Mouse (Mus musculus) thymus, adult 18-20 months (tissue): ENCODE measurements around the gene Xpr1.

Experiments used
- DNase-seq, 2 experiments: peaks; one replicate each; pipeline ENCODE4 v3.0.0; 2022; ENCODE audit warnings: mixed read lengths in 2 of 2

Gene Xpr1

DNA sequence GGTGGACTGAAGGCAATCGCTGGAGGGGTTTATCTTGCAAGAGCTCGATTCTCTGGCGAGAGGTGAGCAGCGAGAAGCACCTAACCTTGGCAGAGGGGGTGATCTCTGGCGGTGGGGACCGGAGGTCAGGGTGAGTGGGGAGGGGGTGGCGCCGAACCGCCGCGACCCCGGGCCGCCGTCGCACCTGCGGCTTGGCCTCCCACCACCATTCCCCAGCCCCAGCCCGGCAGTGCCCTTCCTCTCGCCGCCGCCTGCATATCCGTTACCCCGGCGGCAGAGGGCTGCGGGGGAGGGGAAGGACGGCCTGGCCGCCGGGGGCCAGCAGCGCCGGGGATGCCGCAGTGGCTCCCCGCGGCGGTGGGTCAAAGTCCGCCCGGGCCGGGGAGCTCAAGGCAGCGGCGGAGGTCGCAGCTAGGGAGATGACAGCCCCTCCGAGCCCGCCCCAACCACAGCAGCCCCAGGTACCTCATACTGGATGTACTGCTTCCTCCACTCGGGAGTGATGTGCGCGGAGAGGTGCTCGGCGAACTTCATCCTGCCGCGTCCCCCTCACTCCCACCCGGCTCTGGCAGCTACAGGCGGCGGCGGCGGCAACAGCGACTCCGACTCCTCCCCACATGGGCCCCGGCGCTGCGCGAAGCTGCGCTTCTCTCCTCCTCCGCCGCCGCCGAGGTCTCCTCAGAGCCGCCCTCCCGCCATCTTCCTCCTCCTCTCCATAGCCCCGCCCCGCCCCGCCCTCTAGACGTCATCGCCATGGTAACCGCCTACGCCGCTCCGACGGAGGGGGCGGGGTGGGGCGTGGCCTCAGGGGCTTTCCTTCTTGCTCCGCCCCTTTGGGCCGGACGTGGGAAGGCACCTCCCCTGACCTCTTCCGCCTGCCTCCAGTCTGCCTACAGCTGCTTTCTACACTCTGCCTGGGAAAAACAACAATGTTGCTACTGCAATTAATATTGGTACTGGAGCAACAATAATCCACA is at the start of gene Xpr1:
Gene Xpr1, minus strand, starts transcription at position 715 of the 977 bp plus-strand sequence.
- peak; percentile 89 for DNase-seq

DNA sequence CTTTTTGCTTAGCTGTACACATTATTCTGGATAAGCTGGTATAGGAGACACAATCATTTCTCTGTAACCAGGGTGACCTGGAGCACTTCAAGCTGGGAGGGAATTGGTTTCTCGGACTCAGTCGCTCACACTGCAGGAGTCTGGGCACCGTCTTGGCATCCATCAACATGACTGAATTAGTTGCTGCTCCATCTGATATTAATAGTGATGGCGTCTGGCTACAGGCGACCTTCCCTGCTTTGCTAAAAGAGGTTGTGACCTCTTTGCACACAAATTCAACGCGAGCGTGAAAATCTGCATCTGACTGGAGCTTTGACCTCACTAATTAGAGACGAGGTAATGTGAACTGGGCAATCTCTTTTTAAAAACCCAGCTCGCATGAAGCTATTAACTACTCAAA is 46.2 kb upstream of the Xpr1 start:
- DNase-seq, result no peak

DNA sequence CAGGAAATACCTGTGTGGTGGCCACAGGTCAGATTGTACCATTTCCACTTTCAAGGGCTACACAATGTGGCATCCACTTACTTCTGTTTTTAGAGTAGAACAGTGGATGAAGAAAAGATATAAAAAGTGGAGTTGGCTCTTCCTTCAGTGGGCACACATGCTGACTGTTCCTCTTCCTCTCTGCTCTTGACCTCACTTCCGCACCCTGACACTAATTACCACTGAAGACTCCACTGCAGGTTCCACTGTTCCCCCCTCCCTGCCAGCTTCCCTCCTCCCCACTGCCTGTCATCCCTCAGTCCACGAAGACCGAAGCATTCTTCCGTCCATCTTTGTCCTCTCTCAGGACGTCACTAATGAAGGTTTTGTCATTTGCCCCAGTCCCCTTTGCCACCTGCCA is 45.4 kb upstream of the Xpr1 start:
- no peak for DNase-seq

DNA sequence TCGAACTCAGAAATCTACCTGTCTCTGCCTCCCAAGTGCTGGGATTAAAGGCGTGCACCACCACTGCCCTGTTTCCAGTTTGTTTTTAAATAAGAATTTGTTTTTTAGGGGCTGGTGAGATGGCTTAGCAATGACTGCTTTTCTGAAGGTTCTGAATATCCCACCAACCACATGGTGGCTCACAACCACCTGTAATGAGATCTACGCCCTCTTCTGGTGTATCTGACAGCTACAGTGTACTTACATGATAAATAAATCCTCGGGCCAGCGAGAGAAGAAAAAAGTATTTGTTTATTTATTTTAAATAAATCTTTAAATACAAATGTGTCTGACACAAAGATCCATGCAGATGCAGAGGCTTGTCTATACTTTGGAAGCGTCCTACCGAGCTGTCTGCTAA is 40.3 kb upstream of the Xpr1 start:
- no peak for DNase-seq

DNA sequence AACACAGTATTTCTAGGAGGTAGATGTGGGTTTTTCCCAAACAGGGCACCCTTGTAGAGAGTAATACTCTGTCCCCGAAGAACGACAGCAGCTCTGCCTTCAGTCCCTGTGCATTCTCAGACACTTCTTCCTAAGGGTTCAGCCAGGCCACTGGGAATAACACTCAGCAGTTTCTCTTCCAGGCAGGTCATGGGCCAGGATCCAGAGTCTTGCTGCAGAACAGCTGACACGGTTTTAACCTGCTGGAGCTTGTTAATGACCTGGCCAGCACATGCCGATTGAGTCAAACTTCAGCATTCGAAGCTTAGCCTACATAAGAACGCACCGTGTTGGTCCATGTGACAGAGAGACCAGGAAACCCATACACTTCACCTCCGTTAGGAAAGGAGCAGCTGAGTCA is 36.0 kb upstream of the Xpr1 start:
- no peak for DNase-seq

DNA sequence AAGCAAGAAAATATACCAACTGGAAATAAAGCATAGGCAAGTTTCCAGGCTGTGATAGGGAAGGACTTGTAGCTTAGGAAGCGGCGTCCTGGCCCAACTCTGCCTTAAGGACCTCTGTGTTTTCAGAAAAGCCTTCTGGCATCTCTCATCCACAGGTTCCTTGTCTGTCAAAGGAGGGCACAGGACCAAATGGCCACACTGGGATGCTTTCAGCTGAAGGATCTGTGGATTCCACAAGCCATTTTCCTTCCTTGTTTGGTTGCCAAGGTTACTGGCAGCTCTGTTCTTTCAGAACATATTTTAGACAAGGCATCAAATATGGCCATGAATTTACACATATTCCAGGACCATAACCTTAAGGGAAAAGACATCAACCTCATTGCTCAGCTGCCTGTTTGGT is 31.7 kb upstream of the Xpr1 start:
- no peak for DNase-seq

DNA sequence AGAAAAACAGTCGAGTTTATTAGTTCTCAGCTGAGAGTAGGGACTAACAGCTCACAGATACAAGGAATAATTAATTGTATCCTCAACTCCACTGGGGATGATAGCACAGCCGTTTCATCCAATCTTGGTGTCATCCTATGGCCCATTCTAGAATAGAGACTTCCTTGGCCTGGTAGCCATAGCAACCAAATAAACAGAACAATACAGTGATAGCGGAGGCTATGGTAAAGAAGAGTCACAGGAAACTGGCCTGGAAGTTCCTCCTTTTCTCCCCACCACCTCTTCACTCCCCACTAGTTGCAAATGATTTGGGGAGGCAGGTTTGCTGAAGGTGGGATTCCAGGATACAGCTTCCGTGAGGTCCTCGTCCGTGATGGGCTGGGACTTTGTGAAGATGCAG is 30.1 kb upstream of the Xpr1 start:
- no peak for DNase-seq

DNA sequence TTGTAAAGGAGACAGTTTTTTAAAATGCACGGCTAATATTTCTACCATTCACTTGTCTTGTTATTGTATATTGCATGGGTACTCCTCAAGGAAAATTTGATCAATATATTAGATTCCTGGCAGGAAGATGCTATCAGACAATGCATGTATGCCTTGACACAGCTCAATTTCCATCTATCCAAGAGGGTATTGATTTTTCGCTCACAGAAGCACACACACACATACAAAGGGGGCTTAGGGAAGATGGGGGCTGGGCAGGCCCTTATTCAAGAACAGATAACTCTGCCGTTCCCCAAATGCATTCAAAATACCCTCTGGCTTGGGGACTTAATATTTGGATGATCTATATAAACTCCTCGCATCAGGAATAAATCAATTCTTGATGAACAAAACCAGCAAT is 25.9 kb upstream of the Xpr1 start:
- no peak for DNase-seq

DNA sequence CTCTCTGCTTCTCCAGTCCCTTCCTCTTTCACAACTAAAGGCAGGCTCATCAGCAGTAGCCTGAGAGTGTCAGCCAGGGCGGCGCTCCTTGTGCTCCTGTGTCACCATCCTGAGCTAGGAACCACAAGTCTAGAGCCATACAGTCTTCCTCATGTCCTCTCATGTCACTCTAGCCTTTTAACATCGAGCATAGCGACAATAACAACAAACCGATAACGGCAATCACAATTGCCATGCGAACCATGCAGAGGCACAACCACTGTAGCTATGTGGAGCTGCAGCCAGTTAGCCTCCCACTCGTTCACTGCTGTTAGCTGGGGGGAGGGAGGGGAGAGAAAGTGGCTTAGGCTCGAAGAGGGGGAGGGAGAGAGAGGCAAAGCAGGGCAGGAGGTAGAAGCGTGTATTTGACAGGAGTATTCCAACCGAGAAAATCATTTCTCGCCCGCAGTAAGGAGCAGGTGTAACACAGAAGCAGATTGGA is 25.3 kb upstream of the Xpr1 start:
- no peak for DNase-seq

DNA sequence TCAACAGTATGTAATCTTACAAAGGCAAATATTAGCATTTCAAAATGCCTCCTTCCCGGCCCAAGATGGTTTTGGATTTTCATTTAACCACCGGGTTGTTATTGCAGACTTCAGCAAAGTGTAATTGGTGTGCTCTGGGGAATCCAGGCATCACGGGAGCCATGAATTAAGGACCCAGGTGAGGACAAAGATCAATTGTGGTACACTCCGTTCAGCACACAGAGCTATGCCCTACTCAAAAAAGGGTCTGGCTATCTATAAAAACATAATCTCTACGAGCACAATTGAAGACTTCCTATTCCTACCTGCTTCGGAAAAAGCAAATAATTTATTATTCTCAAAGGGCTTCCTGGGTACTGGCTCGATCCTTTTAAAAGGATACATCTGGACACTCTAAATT is 22.3 kb upstream of the Xpr1 start:
- DNase-seq, result no peak

DNA sequence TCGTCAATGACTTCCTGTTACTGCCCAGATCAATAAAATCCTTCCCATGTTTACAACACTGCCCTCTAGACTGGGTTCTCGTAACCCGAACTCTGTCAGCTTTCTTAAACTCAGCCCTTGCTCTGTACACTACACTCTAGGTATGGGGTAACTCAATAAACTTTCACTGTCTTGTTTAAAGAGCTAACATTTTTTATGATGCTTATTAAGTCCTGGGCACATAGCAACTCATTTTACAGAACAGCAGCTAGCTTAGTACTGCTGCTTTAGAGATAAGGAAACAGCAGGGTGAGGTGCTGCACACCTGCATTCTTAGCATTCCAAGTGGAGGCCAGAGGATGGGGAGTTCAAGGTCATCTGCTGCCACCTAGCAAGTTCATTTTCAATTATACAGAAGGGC is 21.3 kb upstream of the Xpr1 start:
- DNase-seq, result no peak

DNA sequence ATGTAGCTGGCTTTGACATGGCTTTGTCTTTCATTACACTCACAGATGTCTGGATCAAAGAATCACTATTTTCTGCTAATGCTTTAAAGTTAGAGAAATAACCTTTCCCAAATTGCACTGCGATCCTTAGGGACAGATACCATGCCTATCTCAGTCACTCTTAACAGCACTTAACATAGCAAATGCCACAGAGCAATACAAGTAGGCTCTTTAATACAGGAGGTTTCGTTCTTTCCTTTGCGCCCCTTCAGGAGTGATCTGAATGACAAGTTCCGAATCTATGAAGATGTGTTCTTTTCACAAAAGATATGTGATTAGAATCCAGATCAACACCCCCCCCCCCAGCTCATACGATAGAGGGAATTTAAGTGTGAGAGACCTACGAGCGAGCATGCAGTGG is 12.1 kb upstream of the Xpr1 start:
- DNase-seq, result no peak

DNA sequence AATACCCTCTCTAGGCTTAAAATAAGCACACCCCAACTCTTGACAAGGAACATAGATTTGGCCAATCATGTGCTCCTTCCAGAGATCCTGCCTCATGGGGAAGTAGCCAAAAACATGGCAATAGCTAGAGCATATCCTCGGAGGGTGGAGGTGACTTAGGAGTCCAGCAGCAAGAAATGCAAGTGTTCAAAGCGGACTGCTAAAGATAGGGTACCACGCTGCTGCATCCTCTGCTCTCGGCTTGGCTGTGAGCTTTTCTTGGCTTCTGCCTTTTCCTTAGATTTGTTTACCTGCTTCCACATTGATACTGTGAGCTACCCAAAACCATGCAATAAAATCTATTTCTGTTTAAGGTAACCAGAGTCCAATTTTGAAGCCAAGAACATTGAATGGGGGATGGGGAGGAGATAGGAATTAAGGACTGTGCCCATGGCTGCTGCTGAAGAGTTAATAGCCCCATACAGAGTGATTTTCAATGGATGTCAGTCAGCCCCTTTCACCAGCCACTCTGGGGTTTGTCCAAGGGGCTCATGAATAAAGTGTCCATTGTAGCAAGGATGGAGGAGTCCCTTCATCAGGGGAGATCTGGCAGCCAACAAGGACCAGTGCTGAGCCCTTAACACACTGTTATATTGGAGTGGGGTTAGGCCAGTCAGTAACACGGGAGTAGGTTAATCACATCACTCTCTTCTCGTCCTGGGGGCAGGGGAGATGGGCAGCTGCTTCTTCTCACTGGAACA is 10.1 kb upstream of the Xpr1 start:
- no peak for DNase-seq

DNA sequence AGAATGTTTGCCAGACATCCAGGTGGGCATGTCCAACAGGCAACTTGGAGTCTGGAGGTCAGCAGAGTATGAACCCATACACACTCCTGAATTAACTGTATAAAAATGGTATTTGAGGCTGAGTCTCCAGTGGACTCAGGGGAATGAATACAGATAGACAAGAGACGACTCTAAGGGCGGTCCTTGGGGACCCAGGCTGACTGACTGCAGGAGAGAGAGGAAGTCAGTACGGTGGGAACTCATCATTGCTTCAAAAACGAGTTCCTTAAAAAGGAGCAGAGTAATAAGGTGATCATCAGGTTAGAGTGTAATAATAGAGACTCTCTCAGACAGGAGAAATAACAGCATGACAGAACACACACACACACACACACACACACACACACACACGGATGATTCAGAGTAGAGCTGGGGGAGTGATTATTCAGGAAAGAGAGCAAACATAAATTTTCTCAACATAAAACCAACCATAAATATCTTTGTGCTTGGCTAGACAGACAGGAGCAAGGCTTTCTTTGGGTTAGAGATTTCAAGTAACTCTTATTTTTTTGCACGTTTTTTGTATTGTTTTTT is 8.6 kb upstream of the Xpr1 start:
- no peak for DNase-seq

DNA sequence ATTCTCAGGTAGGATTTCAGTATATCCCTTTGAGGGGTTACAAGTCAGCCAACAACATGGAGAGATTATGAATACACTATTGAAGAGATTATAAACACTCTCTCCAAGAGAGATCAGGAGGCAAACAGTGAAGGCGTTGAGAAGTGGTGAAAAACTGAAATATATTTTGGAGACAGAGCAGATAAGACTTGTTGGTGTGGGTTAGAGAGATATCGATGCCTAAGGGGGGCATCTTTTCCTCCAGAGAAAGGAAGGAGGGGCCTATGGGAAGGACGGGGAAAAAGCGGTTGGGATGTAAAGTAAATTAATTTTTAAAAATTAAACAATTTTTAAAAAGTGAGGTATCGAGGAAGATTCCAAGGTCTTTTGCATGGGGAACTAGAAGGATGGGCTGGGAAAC is 8.1 kb upstream of the Xpr1 start:
- DNase-seq, result no peak

DNA sequence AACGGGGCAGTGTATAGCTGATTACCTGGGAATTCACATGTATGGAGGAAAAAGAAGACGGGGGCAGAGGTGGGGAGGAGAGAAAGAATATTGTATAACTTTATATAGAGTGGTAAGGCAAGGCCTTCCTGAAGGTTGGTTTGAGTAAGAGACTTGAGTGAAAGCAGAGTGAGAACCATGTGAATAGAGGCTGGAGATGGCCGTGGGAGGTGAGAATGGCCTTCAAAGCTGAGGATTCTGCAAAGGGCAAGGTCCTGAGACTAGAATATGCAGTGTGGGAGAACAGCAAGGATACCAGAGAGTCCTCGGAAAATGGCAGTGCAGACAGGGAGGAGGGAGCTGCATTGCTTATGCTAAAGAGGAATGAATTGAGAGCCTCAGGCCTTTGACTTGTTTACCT is 6.6 kb upstream of the Xpr1 start:
- no peak for DNase-seq

DNA sequence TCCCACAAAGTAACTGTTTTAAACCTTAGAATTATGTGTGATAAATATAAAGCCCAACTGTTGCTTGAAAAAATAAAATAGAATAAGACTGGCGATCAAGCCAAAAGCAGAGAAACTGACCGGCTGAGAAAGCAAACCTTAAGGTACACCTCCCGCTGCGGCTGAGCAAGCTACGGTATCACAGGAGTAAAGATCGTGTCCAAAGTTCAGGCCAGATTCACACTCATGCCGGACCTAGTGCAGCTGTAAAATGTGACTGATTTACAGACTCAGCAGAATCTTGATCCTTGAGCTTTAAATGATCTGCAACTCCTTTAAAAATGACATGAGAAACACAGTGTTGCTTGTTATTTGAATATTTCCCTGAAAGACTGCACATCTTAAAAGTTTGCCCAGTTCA is 4.8 kb upstream of the Xpr1 start:
- DNase-seq, result no peak

DNA sequence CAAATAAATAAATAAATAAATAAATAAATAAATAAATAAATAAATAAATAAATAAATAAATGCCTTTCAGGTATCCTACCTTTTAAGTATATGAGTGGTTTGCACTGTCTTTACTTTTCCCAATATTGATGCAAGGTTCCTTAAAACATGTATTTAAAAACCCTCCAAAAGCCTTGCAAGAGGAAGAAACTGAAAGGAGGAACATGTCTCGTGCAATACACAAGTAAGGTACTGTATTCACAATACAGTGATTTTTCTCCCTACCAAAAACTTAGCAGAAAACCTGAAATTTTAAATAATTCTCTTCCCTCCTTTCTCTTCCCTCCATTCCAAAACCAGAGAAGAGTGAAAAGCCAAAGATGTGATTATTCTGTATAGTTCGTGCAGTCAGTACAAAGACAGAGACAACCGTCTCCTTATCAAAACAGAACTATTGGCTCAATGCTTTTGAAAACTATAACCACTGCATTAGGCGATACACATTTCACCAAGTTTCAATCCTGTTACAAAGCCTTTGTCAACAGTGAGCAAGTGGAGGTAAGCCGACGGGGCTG is 991 bp downstream of the Xpr1 start:
- DNase-seq, result no peak

DNA sequence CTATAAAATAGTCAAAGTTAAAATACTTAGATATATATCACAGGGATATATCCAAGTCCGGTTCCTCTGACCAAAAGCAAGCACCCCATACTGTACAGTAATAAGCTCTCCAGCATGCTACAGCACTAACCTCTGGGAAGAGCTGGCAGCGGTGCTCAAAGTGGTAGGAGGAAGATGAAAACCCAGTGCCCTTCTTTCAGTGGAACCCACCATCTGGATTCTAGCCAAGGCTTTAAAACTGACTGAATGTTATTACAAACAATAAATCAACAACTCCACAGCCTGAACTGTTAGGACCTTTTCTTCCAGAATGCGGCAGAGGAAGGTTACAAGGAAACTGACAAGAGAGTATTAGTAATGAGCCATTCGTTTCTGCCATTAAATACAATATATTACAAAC is 1.8 kb downstream of the Xpr1 start:
- no peak for DNase-seq

DNA sequence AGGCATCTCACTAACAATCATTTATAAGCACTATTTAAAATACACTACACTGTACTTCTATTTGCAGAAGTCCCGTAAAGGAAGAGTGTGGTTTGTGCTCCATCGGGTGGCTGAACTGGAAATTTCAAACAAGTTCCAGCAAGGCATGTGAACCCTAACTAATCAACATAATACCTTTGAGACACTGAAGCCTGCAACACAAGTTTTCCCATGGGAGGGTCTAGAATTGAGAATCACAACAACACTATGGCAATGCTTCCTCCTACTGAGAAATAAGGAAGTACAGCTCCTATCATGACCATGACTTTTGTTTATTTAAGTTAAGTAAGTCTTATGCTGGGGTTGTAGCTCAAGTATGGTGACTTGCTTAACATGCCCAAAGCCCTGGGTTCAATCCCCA is 4.5 kb downstream of the Xpr1 start:
- DNase-seq, result no peak

DNA sequence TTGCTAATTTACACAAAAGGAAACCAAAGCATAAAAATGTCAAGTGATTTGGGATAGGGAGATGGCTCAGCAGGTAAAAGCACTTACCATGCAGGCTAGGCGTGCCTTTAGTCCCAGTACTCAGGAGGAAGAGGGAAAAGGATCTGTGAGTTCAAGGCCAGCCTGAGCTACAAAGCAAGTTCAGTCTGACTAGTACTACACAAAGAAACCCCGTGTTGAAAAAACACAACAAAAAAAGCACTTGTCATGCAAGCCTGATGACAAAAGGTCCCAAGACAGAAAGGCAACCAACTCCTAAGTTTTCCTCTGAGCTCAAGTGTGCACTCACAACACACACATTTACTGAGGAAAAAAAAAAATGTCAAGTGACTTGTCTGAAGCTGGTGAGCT is 8.6 kb downstream of the Xpr1 start:
- DNase-seq, result no peak

DNA sequence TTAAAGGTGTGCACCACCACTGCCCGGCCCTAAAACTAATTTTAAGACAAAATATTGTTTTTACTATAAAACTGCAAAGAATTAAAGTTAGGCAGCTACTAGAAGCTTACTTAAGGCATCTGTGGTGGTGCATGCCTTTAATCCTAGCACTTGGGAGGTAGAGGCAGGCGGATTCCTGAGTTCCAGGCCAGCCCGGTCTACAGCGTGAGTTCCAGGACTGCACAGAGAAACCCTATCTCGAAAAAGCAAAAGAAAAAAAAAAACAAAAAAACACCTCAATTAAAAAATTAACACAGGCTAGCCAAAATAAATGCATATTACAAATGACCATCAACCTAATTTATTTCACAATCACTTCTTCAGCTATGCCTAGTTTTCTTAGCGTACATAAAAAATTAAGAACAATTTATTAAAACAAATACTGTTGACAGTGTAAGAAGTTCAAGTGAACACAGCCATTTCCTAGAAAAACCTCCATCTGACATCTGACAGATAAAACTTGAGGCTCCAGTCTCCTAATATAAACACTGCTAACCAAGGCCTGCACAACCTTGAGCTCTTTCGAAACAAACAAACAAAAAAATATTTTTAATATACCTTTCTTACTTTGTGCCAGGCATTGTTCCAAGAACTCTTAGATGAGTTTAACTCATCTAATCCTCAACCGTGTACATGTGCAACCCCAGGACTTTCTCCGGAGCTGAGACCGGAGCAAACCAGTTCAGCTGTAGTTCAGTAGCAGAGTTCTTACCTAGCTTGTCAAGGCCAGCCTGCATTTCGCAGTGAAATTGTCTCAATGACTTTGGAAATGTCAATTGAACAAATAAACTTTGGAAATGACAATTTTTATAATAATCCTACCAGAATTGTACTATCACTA is 9.3 kb downstream of the Xpr1 start:
- DNase-seq, result no peak
